Mouse (Mus musculus): ENCODE data around the gene Ak3. TPM values are rescaled to one million over a fixed set of nuclear protein-coding genes. Genes with fewer than 3 reads are reported as not detected.

Ak3 gene
- total RNA-seq, 2 experiments from 2014 or later: 50.4 to 55.8 TPM

DNA sequence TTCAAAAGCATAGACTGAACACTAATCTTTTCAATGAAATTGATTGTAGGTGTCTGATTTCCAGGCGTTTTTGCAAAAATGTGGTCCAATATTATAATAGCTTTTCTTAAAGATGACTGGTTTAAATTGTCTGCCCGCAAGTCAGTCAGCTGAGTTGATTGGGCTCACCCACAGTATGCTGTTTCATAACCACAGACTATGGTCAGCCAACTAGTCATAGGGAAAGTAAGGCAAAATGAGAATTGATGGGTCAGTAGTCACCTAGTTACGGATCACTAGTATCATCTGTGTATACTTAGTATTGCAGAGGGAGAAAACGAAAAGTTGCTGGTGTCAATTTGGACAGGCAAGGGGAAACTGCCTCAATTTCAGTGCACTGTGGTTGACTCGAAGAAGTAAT is 56.4 kb downstream of the Ak3 start:
- no peak for DNase-seq

- DNase-seq: peak in 1 of 2 experiments; percentile 29
Measured at GRCm38 (mm10) chr19:28990590-28991221, 57.1 kb downstream of the Ak3 start.

- DNase-seq: peak; percentile 96
Measured at GRCm38 (mm10) chr19:28990194-28990589, 57.6 kb downstream of the Ak3 start, which contains the start of gene Cdc37l1. TSS of gene Cdc37l1 (plus strand) at chr19:28990352.

GRCm38 (mm10) chr19:28989515-28989914 is 58.2 kb downstream of the Ak3 start:
- no peak for DNase-seq

DNA sequence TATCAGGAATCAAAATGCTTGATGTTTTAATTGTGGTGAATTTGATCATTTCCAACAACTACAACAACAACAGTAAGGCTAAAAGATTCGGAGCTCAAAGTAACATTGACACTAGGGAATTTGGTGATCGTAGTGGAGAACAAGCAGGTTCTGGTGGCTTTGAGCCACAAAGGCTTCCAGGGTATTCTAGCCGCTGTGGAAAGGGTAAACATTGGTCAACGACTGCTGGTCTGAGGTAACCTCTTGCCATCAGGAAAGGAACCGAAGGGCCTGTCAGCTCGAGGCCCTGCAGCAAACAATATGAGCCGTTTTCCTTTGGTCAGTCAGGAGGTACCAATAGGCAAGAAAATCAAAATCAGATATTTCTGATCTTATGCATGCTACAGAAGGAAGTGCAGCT is 65.1 kb downstream of the Ak3 start:
- DNase-seq: no peak

DNA sequence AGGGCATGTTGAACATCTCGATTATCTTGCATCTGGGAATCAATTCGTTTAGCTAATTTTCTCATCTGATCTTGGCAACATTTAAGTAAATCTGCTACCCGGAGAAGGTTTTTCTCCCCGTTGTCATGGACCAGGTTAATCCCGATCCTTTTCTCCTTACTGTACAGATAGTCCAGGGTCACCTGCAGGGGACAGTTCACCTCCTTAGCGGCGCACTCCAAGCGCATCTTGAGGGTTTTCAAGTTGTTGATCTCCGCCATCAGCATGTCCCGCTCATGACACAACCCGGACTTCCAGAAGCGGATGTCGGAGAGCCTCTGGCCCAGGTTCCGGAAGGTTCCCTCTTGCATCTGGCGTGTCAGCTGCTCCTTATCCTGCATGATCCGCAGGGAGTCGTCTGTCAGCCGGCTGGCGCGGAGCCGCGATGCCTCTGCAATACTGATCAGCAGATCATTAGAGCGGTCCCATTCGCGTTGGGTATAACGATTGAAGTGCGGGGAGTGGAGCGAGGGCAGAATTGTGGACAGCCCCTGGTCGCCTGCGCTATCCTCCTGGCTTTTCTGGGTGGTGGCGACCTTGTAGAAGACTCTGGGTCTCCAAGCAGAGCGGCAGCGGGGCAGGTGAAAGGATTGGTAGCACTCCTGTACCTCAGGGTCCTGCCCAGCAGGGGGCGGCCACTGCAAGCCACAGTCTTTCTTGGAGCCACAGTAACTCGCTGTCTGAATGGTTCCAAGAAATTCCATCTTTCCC is 72.7 kb downstream of the Ak3 start:
- peak; percentile 72 to 80 for DNase-seq

Other genes with a start within 250 kb of the Ak3 start
- gene Slc1a1, start 212.9 kb downstream of the Ak3 start, total RNA-seq (2021): 100 to 1,000 TPM; 138 to 140 TPM
- gene Plpp6, start 84.0 kb downstream of the Ak3 start, total RNA-seq (2021): 10 to 100 TPM; 48.8 to 56.0 TPM
- gene 4430402I18Rik, start 80.2 kb downstream of the Ak3 start, total RNA-seq (2021): 1 to 10 TPM; 4.7 to 8.4 TPM
- gene Cdc37l1, start 57.6 kb downstream of the Ak3 start, total RNA-seq (2021): 100 to 1,000 TPM; 102 to 122 TPM
- gene Rcl1, start 53.4 kb upstream of the Ak3 start, total RNA-seq (2021): 10 to 100 TPM; 18.1 to 18.7 TPM
- 10 to 100 TPM; 27.2 to 31.4 TPM for gene Jak2, start 203.9 kb upstream of the Ak3 start, total RNA-seq (2021)

Data from layer of hippocampus, postnatal 36 days (tissue).